In genomic region chr13:69974835-69975234, GRCm38 (mm10) we compare ENCODE assay signal across 25 mouse cellular contexts.
DNase-seq lines count a peak whose midpoint lies in the region; ATAC-seq and TF ChIP-seq lines count a peak whose summit lies in the region.
"Had no signal": no experiment of that assay in that cellular context is flagged by ENCODE, and none has a peak within 500 bp of the region (broad histone marks: within the 10 kb centered on the region; RNA-seq: fewer than 3 reads in every experiment).

No protein-coding gene starts in this region.

- peaks cover 0 to 11% of the 10 kb centered on the region in 2 experiments; a peak in 2 of 4 replicates for H3K4me1 ChIP-seq in MEL (ENCODE audit: control insufficient read depth in 1 of 2, insufficient read depth in 2 of 2, low read length in 2 of 2)

- no peak overlapping the region for H3K4me3 ChIP-seq in MEL (ENCODE audit: control insufficient read depth in 1 of 2, insufficient read depth in 1 of 2, low read depth in 2 of 2, low read length in 2 of 2)

- ATAC-seq in granulocyte monocyte progenitor cell, adult 5-6 weeks (replicated peaks; ENCODE audit: poor library complexity, severe bottlenecking) = no peak
- ATAC-seq: activated CD4-positive, CD25-positive, alpha-beta regulatory T cell, adult 4 months; CD4-positive, CD25-positive, alpha-beta regulatory T cell, adult 4 months; Patski had no signal

- H3K27me3 ChIP-seq in MEL (ENCODE audit: control insufficient read depth in 1 of 2, insufficient read depth in 2 of 2, low read length in 2 of 2) = no peaks in the 10 kb centered on the region
- H3K27me3 ChIP-seq: CH12.LX, Patski had no signal

- H3K9me3 ChIP-seq in MEL (replicated peaks; ENCODE audit: insufficient read depth, low read length) = no peaks in the 10 kb centered on the region

- no peak for TF ChIP-seq RAD21 in MEL (IDR thresholded peaks at IDR 0.05; ENCODE audit: low read depth, low read length)

- no peak overlapping the region for H3K27ac ChIP-seq in MEL (ENCODE audit: control insufficient read depth, low read depth, low read length)

- H3K79me2 ChIP-seq in MEL (ENCODE audit: control insufficient read depth, insufficient read depth, low read length, poor library complexity) = no peaks in the 10 kb centered on the region

- peak in 1 of 2 experiments; percentile 44; a peak in 2 of 4 replicates for TF ChIP-seq EP300 in MEL (IDR thresholded peaks at IDR 0.05; ENCODE audit: low read depth in 1 of 2, low read length in 2 of 2)

- TF ChIP-seq POLR2A in MEL (IDR thresholded peaks at IDR 0.05; ENCODE audit: control insufficient read depth in 1 of 2, insufficient read depth in 1 of 2, low read depth in 1 of 2, low read length in 2 of 2, poor library complexity in 1 of 2) = no peak

- TF ChIP-seq CTCF in MEL (IDR thresholded peaks at IDR 0.05 in 2 of 3, conservative IDR thresholded peaks at IDR 0.05 in 1 of 3; ENCODE audit: control insufficient read depth in 1 of 3, insufficient read depth in 1 of 3, low read depth in 2 of 3, low read length in 3 of 3, poor library complexity in 1 of 3, severe bottlenecking in 1 of 3) = no peak

- peaks cover 0 to 3% of the 10 kb centered on the region in 2 experiments; a peak in 2 of 4 replicates for H3K36me3 ChIP-seq in MEL (ENCODE audit: control insufficient read depth in 1 of 2, insufficient read depth in 2 of 2, low read length in 2 of 2)
- H3K36me3 ChIP-seq: G1E had no signal

- H3K9ac ChIP-seq in MEL (ENCODE audit: control insufficient read depth, low read depth, low read length, poor library complexity, severe bottlenecking) = no peak overlapping the region

- DNase-seq in heart, adult 11 months = peak; percentile 43
- DNase-seq in heart, postnatal 4 days = no peak
- DNase-seq in MEL (ENCODE audit: low read depth, low spot score) = peak; percentile 64
- DNase-seq in MEL-GATA-1-ER (ENCODE audit: extremely low read depth, low read depth) = peak; percentile 41
- peak; percentile 12 for DNase-seq in brain, adult 2 months (ENCODE audit: low read depth, low spot score)
- DNase-seq in layer of hippocampus, postnatal 36 days = no peak
- no peak for DNase-seq in liver
- DNase-seq: adrenal gland, adult 2 months; adrenal gland, adult 8-10 months; adrenal gland, postnatal 10 days; adrenal gland, postnatal 14 days; adrenal gland, postnatal 25 days; adrenal gland, postnatal 36 days; B cell, adult 2 months; cerebellum, adult 11 months; cerebellum, adult 11-12 months; cerebellum, adult 18-20 months; cerebellum, adult 2 months; cerebellum, adult 8-10 months had no signal

TF ChIP-seq in MEL, 35 proteins besides CTCF, POLR2A, EP300 and RAD21:
- no peak for TF ChIP-seq E2F4 (IDR thresholded peaks at IDR 0.05; ENCODE audit: borderline replicate concordance, low read depth, low read length)
- peak; percentile 15; the same call in 1 of the 2 replicates for TF ChIP-seq TAL1 (IDR thresholded peaks at IDR 0.05; ENCODE audit: low read length)
- no peak for TF ChIP-seq SIN3A (IDR thresholded peaks at IDR 0.05; ENCODE audit: low read length)
- no peak for TF ChIP-seq ZNF384 (IDR thresholded peaks at IDR 0.05; ENCODE audit: low read depth, low read length)
- TF ChIP-seq TBP (IDR thresholded peaks at IDR 0.05; ENCODE audit: low read depth, low read length) = peak; percentile 62; the same call in 1 of the 2 replicates
- TF ChIP-seq GATA1 (IDR thresholded peaks at IDR 0.05; ENCODE audit: low read depth, low read length) = peak; percentile 30; the same call in 1 of the 2 replicates
- TF ChIP-seq MAX (IDR thresholded peaks at IDR 0.05; ENCODE audit: low read length) = no peak
- no peak for TF ChIP-seq GABPA (IDR thresholded peaks at IDR 0.05; ENCODE audit: low read depth, low read length)

Comparison
In these comparisons a context has a peak if more than half of its experiments do, and no peak if none do; other contexts are left out.
1. DNase-seq: peak in heart, adult 11 months (single experiment), MEL (single experiment), MEL-GATA-1-ER (single experiment) and brain, adult 2 months (single experiment); none in heart, postnatal 4 days (single experiment), layer of hippocampus, postnatal 36 days (0 of 2) and liver (single experiment).